Mouse (Mus musculus) heart, postnatal 14 days (tissue): ENCODE data around the gene Fbxo45. TPM values are rescaled to one million over a fixed set of nuclear protein-coding genes. Genes with fewer than 3 reads are reported as not detected.
A peak's percentile ranks its signal among the peaks of the same experiment; 100 is the strongest.
"Not testable (repeated sequence)": the region's sequence is repeated elsewhere in the genome, so short reads cannot be mapped to it uniquely, and the experiment has no call there.

Experiments used
- DNase-seq, 2 experiments: peaks; one replicate each; pipeline ENCODE4 v3.0.0; 2021 to 2022
- intact Hi-C: fragments of 180-260 bp; cut with DNase I; formaldehyde crosslinking; loops from one replicate; pipeline ENCODE4 v1.15.1; 2025
- long read RNA-seq, 2 experiments: library from polyadenylated mRNA; stranded (forward); transcript quantifications; one replicate each; pipeline ENCODE4 v2.0.0; 2021
- total RNA-seq, 2 experiments: library from RNA; stranded (reverse); gene quantifications; 2 replicates each; pipeline ENCODE4 v1.2.3; 2021

Gene Fbxo45
- 10 to 100 TPM; 12.9 to 13.3 TPM for total RNA-seq
- long read RNA-seq, experiment 1, full-length matches to known transcripts = 27 of 32 reads
- long read RNA-seq, experiment 1, partial matches to known transcripts = 1 of 32 reads
- long read RNA-seq, experiment 1, other reads (novel, unspliced or antisense) = 4 of 32 reads
- long read RNA-seq, experiment 2, full-length matches to known transcripts = 18 of 22 reads
- long read RNA-seq, experiment 2, partial matches to known transcripts = 2 of 22 reads
- long read RNA-seq, experiment 2, other reads (novel, unspliced or antisense) = 2 of 22 reads

DNA sequence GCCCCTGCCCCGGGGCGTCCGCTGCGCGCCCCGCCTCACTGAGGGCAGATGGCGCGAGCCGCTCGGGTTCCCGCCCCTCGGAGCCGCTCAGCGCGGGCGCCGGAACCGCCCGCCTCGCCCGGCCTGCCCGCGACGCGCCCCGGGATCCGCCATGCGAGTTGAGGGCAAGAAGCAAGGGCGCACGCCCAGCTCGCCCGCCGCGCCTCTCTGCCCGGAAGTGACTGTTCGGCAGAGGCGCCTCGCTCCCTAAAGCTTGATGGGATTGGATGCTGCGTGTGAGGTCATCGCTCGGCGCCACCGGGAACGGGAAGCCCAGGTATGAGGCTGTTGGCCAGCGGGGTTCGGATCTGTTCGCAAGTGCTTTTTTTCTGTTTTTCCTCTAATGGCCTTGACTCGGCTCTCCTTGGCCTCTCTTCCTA lies at the start of gene Fbxo45, which contains the start of gene Wdr53:
TSS of gene Fbxo45 (minus strand) at position 207 of the 419 bp plus-strand sequence.
TSS of gene Wdr53 (plus strand) at position 276 of the 419 bp plus-strand sequence.
- intact Hi-C loops = loop anchor here (2.0 to 5.0 kb wide), 3 partner anchors 45 to 300 kb away; partner anchors contain the start of genes 0610012G03Rik and Ncbp2
- DNase-seq = peak; percentile 97

DNA sequence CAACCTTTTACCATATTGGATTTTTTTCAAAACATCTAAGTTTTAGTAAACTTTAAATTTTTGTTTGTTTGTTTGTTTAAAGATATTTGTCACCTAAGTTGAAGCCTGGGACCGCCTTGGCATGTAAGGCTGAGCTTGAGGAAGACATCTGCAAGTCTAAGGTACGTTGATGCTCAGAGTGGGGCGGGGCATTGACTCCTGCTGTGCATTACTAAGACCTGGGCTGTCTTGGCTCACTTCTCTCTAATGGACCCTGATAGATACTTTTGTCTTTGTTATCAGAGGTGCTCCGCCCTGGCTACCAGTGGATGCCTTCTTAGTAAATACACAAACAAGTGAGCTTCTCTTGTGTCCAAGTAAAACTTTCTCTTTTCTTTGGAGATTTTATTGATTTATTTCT lies 44.9 kb upstream of the Fbxo45 start:
- no peak for DNase-seq
- intact Hi-C loops = no loop called here

DNA sequence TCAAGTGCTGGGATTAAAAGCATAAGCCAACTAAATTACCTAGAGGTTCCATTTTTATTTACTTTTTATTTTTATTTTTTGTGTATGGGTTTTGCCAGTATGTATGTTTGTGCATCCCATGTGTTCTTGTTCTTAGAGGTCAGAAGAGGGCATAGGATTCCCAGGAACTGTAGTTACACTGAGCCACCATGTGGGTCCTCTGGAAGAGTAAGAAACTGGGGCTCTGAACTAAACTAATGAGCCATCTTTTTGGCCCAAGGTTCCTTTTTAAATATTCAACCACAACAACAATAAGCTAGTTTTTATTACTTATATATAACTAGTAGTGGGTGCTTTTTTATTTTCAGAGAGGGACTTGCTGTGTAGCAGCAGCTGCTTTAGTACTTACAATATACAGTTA lies 35.6 kb upstream of the Fbxo45 start:
- no peak for DNase-seq
- intact Hi-C loops = no loop called here

DNA sequence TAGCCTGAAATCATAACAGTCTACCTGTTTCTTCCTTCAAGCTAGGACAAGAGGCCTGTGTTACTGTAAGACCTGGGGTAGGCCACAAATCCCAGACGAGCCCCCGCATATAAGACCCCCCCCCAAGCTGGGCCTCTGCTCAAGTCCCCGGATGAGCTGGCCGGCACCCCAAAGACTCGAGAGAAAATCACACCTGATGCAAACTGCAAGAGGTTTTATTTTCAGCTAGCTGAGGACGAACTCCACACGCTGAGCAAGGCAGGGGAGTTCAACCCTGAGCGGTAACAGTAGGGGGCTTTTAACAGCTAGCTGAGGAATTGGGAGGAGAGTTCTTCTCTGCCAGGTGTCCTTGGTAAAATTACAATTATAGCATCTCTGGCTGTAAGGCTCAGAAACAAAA lies 33.3 kb upstream of the Fbxo45 start:
- DNase-seq = no peak
- intact Hi-C loops = no loop called here

DNA sequence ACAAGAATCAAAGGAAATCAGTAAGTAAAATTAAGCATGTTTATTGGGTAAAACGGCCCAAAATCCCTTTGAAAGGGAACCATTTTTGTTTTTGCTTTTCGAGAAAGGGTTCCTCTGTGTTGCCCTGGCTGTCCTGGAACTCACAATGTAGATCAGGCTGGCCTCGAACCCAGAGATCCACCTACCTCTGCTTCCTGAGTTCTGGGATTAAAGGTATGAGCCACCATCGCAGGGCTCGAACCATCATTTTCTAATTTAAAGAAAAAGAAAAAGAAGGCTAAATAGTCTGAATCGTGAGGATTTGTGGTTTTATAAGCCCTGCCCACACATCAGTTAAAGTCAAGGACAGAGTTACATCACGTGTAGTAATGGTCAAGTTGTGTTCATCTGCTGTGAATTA lies 31.4 kb upstream of the Fbxo45 start:
- DNase-seq = no peak
- intact Hi-C loops = loop anchor here (10.0 kb wide), 1 partner anchor 186 kb away; no protein-coding TSS in a partner anchor

DNA sequence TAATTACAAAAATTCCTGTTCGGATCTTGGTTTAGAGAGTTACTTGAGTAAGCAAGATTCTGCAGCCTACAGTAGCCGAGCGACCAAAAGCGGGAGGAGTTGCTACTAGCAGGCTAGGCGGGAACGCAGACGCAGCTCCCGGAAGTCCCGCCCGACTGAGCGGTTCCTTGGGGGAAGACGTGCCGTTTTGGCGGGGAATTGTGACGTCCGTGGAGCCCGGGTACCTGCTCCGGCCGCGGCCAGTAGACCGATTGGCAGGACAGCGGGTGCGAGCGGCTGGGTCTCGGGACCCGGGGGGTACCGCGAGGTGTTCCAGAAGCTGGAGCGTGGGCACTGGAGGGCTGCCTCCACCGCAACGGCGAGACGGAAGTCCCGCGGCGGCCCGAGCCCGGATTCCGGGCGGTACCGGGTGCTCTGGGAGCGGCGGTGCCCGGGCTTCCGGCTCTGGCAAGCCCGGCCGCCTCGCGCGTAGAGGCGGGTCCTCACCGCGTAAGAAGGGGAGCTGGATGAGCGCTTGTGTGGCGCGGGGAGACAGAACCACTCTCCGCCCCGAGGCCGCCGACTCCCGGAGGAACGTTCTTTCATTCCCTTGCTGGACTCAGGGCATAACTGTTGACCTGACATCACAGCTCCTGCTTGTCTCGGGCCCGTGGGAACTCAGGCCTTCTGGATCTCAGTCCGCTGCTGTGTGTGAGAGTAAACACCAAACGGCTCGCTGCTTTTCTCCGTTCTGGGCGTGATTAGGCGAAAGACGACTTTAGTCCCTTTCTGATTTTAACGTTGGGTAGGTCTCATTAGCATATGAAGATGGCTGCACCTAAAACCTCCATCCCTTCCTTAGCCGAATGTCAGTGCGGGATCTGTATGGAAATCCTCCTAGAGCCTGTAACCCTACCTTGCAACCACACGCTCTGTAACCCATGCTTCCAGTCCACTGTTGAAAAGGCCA lies 30.6 kb upstream of the Fbxo45 start, which contains the start of gene Rnf168:
TSS of gene Rnf168 (plus strand) at position 152 of the 949 bp plus-strand sequence.
- intact Hi-C loops = loop anchor here (10.0 kb wide), 1 partner anchor 187 kb away; no protein-coding TSS in a partner anchor
- peak; percentile 90 to 91 for DNase-seq

DNA sequence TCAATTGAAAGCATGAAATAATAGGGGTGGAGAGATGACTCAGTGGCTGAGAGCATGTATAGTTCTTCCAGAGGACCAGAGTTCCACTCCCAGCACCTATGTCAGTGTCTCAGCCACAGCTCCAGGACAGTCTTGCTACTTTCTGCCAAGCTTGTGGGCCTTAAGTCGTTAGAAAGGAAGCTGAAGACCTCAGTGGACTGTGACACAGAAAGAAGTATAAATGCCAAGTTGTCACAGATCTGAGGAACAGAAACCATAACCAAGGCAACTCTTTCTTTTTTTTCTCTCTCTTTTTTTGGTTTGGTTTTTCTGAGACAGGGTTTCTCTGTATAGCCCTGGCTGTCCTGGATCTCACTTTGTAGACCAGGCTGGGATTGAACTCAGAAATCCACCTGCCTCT lies 28.9 kb upstream of the Fbxo45 start:
- DNase-seq = no peak
- intact Hi-C loops = loop anchor here (10.0 kb wide), 1 partner anchor 189 kb away; no protein-coding TSS in a partner anchor

DNA sequence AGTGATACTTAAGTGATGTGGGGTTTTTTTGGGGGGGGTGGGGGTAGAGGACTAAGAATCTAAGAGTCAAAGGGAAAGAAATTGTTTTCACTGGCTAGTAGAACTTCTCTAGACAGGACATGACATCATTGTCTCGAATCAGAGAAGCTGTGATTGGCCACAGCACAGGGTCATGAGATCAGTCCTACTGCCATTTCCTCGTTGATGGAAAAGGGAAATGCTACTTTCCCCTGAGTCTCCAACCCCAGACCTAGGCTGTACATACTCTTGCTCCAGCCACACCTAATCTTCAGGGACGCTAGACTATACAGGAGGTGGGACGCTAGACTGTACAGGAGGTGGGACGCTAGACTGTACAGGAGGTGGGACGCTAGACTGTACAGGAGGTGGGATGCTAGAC lies 28.1 kb upstream of the Fbxo45 start:
- DNase-seq = no peak
- intact Hi-C loops = loop anchor here (10.0 kb wide), 1 partner anchor 190 kb away; no protein-coding TSS in a partner anchor

DNA sequence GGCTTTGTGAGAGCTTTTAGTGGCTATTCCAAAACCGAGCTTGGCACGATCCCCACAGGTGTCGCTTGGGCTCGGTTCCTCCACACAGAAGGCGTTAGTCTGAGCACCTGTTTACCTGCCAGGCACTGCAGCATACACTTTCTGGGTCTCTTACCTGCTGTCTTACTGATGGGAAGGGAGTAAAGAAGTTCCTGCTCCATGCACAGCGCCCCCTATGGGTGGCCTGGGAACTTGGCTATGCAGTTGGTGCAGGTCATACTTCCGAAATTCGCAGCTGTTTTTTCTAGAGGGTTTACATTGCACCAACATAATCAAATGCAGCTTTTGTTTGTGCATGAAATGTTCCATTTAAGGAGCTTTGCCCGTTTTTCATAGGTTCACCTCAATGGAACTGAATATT lies 26.4 kb upstream of the Fbxo45 start:
- DNase-seq = peak in 1 of 2 experiments; percentile 8
- intact Hi-C loops = loop anchor here (10.0 kb wide), 1 partner anchor 191 kb away; no protein-coding TSS in a partner anchor

DNA sequence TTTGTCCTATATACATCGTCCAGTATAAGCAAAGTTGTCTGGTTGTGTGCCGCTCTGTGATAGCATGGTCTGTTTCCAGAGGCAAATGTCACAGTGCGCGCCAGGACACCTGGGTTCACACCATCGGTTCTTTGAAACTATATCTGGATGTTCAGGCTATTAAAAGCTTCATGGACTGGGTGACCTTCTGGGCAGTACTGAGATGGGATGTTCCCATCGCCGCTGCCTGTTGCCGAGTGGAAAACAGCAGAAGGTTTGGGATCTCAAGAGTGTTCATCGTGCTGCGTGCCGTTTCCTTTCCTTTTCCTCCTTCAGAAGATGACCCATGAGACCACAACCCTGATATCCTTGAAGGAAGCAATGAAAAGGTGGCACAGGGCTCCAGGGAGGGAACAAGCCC lies 24.3 kb upstream of the Fbxo45 start, which contains the start of gene Smco1:
TSS of gene Smco1 (plus strand) at position 178 of the 400 bp plus-strand sequence.
- intact Hi-C loops = loop anchor here (10.0 kb wide), 1 partner anchor 194 kb away; no protein-coding TSS in a partner anchor

DNA sequence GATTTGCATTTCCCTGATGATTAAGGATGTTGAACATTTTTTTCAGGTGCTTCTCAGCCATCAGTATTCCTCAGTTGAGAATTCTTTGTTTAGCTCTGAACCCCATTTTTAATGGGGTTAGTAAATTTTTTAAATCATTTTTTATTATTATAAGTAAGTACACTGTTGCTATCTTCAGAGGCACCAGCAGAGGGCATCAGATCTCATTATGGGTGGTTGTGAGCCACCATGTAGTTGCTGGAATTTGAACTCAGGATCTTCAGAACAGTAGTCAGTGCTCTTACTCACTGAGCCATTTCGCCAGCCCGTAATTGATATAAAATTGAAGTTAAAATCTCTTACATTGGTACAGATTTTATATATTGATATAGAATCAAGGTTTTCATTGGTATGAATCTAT lies 17.3 kb upstream of the Fbxo45 start:
- intact Hi-C loops = not testable (repeated sequence)
- peak; percentile 13 to 27 for DNase-seq

More for the DNA sequence above, 24.3 kb upstream of the Fbxo45 start, which contains the start of gene Smco1:
- DNase-seq = peak; percentile 34 to 51

DNA sequence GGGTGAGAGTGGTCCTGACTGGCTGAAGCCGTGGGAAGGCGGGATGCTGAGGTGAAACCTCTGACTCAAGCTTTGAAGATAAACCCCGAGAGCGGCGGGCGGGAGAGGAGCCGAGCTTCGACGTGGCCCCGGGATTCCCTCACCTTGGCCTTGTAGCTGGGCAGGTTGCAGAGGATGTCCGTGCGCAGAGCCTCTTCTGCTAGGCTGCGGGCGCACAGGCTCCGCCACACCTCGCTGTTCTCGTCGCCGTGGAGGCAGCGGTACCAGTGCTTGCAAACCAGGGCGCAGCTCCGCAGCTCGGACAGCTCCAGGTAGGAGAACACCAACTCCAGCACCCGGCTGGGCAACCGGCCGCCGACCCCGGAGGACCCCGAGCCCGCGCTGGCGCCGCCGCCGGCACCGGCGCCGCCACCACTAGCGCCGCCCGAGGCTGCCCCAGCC lies 587 bp downstream of the Fbxo45 start:
- DNase-seq = peak in 1 of 2 experiments; percentile 46
- intact Hi-C loops = loop anchor here (2.0 to 5.0 kb wide), 3 partner anchors 44 to 299 kb away; partner anchors contain the start of genes 0610012G03Rik and Ncbp2

DNA sequence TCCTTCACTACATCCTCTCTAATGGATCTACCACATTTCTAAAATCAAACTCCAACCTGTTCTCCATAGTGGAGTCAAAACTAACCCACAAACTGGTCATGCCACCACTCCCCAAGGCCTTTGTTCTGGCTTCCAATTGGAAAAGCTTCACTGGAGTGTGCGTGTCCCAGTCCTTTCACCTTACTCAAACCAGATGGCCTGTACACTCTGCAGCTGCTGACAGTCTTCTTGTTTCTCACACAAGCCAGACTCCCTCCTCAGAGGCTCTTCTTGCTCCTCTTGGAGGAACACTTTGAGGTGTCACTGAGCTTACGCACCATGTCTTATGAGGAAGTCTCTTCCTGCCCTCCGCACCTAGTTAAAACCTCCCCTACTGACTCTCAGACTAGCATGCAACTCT lies 3.1 kb downstream of the Fbxo45 start:
- intact Hi-C loops = no loop called here
- no peak for DNase-seq

DNA sequence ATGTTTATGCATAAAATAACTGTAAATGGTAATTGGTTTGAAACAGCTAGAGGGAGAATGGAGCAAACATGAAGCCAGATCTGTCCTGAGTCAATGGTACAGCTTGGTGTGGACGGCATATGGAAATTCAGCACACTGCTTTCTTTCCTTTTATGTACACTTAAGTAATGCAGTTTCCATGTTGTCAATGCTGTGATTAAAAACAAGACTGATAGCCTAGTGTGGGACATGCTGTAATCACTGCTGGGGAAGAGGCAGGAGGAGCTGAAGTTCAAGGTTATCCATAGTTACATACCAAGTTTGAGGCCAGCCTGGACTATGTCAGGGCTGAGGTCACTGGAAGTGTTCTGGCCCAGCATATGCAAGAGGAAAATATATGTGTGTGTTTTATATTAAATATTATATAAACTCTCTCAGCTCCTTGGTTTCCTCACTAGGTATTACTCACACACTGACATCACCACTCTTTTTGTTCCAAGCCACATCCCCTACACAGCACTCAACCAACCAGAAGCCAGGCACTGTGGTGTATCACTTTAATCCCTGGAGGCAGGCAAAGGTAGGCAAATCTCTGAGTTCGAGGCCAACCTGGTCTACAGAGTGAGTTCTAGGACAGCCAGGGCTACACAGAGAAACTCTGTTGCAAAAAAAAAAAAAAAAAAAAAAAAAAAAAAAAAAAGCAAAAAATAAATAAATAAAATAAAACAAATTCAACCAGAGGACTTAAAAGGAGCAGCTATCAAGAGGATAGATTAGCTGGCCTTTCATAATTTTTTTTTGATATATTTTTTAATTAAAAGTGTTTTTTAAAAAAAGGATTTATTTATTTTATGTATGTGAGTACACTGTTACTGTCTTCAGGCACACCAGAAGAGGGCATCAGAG lies 7.3 kb downstream of the Fbxo45 start:
- intact Hi-C loops = no loop called here
- DNase-seq = no peak

DNA sequence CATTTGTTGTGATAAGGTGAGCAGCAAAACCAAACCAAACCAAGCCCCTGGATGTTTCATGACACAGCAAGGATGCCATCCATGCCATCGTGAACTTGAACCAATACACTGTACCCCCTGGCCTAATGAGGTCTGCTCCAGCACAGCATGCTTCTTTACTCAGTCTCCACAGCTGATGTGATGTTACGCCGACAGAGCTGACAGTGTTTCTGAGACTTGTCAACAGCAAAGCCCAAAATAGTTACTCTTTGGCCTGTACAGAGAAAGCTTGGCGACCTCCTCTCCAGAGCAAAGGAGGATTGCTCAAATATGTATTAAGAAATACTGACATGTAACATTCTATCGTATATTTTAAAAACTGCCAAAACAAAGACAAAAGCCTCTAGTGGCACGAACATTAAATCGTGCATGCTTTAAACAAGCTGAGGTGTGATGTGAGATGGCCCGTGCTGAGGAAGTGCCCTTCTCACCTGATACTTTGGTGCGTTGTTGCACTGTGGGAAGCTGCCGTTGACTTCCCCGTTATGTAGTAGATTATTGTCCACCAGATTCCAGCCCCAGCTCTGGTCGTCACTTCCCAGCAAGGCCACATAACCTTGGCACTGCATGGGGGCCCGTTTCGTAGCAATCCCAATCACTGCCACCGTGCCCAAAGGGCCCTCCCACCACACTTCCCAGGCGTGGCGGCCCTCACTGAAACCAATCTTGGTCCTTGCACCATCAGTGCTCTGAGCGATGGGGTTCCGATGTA lies 8.9 kb downstream of the Fbxo45 start:
- intact Hi-C loops = no loop called here
- DNase-seq = peak in 1 of 2 experiments; percentile 14

DNA sequence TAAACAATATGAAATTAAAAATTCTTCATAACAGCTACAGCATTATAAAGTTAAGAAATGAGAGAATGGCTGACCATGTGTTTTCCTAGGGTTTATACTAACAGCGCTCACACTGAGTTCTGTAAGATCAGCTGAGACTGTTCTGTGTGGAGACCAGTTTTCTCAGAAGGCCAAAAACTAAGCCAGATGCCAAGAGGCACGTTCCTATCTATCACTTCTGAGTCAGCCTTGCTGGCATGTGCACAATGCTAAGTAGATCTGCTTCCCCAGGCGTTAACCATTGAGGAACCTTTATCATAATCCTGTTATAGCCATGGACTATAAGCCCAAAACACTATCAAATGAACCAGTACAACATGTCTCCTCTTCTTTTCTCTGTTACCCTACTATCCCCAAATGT lies 14.9 kb downstream of the Fbxo45 start:
- peak in 1 of 2 experiments; percentile 21 for DNase-seq
- intact Hi-C loops = not testable (repeated sequence)

DNA sequence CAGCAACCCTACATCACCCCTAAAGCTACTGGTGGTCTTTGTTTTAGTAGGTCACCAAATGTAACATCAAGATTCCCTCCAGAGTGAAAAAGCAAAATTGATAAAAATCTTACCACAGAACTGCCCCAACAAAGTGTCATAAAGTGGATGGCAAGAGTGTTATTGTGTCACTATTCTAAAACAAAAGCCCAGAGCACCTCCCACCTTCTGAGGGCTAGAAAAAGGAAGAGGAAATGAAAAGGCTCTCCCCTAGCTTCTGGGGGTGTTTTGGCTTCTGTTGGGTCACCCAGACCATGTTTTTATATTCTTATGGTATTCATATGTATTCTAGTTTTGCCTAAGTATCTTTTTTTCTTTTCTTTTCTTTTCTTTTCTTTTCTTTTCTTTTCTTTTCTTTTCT lies 24.6 kb downstream of the Fbxo45 start:
- no peak for DNase-seq
- intact Hi-C loops = no loop called here

DNA sequence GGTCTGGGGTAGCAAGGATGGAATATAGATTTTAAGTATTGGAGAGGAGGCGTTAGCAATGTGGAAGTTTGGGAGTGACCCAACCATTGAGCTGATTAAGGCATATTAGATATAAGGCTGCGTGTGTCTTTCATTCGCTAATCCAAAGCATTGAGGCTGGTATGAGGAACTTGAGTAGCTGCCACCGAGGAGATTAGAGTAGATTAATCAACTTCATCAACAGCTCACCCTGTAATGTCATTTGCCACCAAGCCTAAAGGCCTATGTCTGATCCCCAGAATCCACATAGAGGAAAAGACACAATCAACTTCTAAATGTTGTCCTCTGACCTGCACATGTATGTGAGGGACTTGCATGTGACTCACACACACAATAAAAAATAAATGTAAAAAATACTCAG lies 25.2 kb downstream of the Fbxo45 start:
- intact Hi-C loops = no loop called here
- DNase-seq = no peak
